Mouse (Mus musculus): ENCODE results near the gene Rsph3b.
"Not testable (repeated sequence)": the region's sequence is repeated elsewhere in the genome, so short reads cannot be mapped to it uniquely, and the experiment has no call there.

GRCm38 (mm10) chr17:6915282-6915681, 33.2 kb downstream of the Rsph3b start:
- TF ChIP-seq POLR2A (IDR thresholded peaks at IDR 0.05; ENCODE audit: extremely low read depth, insufficient read depth, low read length); CTCF (IDR thresholded peaks at IDR 0.05; ENCODE audit: low read depth, low read length): not testable (repeated sequence)
